Mouse (Mus musculus): ENCODE measurements around the gene Hs1bp3. TPM values are rescaled to one million over a fixed set of nuclear protein-coding genes. Genes with fewer than 3 reads are reported as not detected.
A peak's percentile ranks its signal among the peaks of the same experiment; 100 is the strongest.

The Hs1bp3 gene
- total RNA-seq, 2 experiments from 2014 or later, result 6.8 to 7.0 TPM

DNA sequence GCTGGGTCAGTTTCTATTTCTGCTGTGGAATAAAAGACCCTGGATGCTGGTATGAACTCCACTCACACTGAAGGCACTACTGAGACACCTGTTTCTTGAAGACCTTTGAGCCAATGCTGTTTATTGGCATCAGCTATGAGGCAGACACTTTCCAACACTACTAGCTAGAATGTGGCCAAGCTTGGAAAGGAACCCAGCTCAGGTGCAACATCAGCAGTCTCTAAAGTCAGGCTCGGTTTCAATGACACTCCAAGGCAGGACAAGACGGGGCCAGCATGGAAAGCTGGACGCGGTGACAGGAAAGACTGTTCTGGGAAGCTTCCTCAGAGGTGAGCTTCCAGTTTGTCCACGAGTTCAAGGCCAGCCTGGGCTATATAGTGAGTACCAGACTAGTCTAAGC is 80.0 kb downstream of the Hs1bp3 start:
- DNase-seq (ENCODE audit: low spot score), result peak; percentile 68

Other genes with a start within 250 kb of the Hs1bp3 start
- 10 to 100 TPM in 1 of 2 experiments, 1 to 10 TPM in 1; 9.1 to 12.5 TPM for gene Ldah, start 105.3 kb upstream of the Hs1bp3 start, total RNA-seq (2021)
- gene Gdf7, start 11.5 kb upstream of the Hs1bp3 start, total RNA-seq (2021), result not detected
- gene Rhob, start 186.6 kb downstream of the Hs1bp3 start, total RNA-seq (2021), result 10 to 100 TPM; 43.6 to 79.2 TPM

All from gastrocnemius, adult 18-20 months (tissue).